Mouse (Mus musculus) stomach, embryonic 16.5 days (tissue): ENCODE data around the gene Prpsap2. TPM values are rescaled to one million over a fixed set of nuclear protein-coding genes. Genes with fewer than 3 reads are reported as not detected.

Source experiments
- ATAC-seq: fragments of 200-750 bp; cut with Nextera tagmentation; 2 replicates; pipeline ENCODE4 v1.8.0; 2017; ENCODE audit warnings: moderate number of reproducible peaks, moderate TSS enrichment; ENCODE audit not compliant: insufficient read depth, low FRiP score
- H3K27ac ChIP-seq: fragments of 300-500 bp; sonication (generic); 2 replicates; pipeline ENCODE4 v1.5.1; 2014; ENCODE audit warnings: low read length
- H3K27me3 ChIP-seq: fragments of 300-500 bp; sonication (generic); 2 replicates; pipeline ENCODE4 v1.6.1; 2014; ENCODE audit warnings: low read length, control low read depth, mixed read lengths; ENCODE audit not compliant: control insufficient read depth, insufficient read depth
- H3K36me3 ChIP-seq: fragments of 300-500 bp; sonication (generic); 2 replicates; pipeline ENCODE4 v1.6.1; 2014; ENCODE audit warnings: low read length; ENCODE audit not compliant: control insufficient read depth, insufficient read depth
- H3K4me1 ChIP-seq: fragments of 300-500 bp; sonication (generic); 2 replicates; pipeline ENCODE4 v1.6.1; 2014; ENCODE audit warnings: low read length, control low read depth, mixed read lengths; ENCODE audit not compliant: control insufficient read depth, insufficient read depth
- H3K4me2 ChIP-seq: fragments of 300-500 bp; sonication (generic); 2 replicates; pipeline ENCODE4 v1.6.1; 2014; ENCODE audit warnings: low read depth, low read length, mixed read lengths
- H3K4me3 ChIP-seq: fragments of 300-500 bp; sonication (generic); replicated peaks from 2 replicates; pipeline ENCODE4 v1.5.1; 2014; ENCODE audit warnings: mild to moderate bottlenecking, low read length
- H3K9ac ChIP-seq: fragments of 300-500 bp; sonication (generic); 2 replicates; pipeline ENCODE4 v1.6.1; 2014; ENCODE audit warnings: low read length
- H3K9me3 ChIP-seq: fragments of 300-500 bp; sonication (generic); replicated peaks from 2 replicates; pipeline ENCODE4 v1.6.1; 2016; ENCODE audit warnings: low read length, control low read depth; ENCODE audit not compliant: control insufficient read depth
- WGBS: fragments of 180-500 bp; shearing (Covaris S2); extraction: QIAGEN DNeasy Blood & Tissue Kit; methylation state at CpG from one replicate; pipeline ENCODE4 v1.1.7; 2014; 5-methylcytosine and 5-hydroxymethylcytosine counted together
- polyA plus RNA-seq: library from polyadenylated mRNA; unstranded; fragments of >200 nt; fragmentation: Nextera tagmentation; extraction: Ambion mirVana; gene quantifications from 2 replicates; pipeline ENCODE4 v1.2.1, GENCODE M21; 2015

Prpsap2 gene
- polyA plus RNA-seq, 1 experiment from 2014 or later, result 26.8 TPM

DNA sequence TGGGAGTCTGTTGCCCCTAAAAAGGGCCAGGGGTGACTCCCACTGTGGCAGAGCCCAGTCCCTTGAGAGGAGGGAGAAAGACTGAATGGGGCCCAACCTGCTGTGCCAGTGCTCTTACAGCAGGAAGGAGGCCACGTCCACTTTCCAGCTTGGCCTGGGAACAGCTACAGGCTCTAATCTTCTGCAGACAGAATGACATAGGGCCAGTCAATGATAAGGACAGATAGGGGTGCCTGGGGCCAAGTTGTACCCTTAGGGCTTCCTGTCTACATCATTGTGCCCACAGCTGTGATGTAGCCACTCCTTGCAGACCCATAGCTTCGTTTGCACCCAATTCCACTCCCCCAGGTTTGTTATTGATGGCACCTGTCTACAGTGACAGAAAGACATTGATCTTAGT lies 75.7 kb downstream of the Prpsap2 start:
- Histone ChIP-seq H3K4me1 (peaks cover 15% of the 10 kb centered on the region; the same call in 1 of the 2 replicates), H3K9me3 (no peaks in the 10 kb centered on the region), H3K27ac (0 out of 2 replicates have a peak overlapping the region, but pooled peaks have one; percentile 3), H3K27me3 (peaks cover 14% of the 10 kb centered on the region; the same call in 1 of the 2 replicates), H3K4me3 (peak overlapping the region; percentile 54; the same call in 1 of the 2 replicates), H3K36me3 (no peaks in the 10 kb centered on the region), H3K9ac (no peak overlapping the region), H3K4me2 (peak overlapping the region; percentile 67; the same call in 1 of the 2 replicates)
- WGBS, result 40% methylated on average over 2 of the region's 2 CpGs
- ATAC-seq, result no peak

GRCm38 (mm10) chr11:61685119-61685725 lies 76.7 kb downstream of the Prpsap2 start:
- ATAC-seq, result no peak
- Histone ChIP-seq H3K36me3 (no peaks in the 10 kb centered on the region), H3K27ac (no peak overlapping the region), H3K27me3 (peaks cover 14% of the 10 kb centered on the region; the same call in 1 of the 2 replicates), H3K4me2 (peak overlapping the region; percentile 67), H3K9me3 (no peaks in the 10 kb centered on the region), H3K4me3 (peak overlapping the region; percentile 54), H3K4me1 (peaks cover 15% of the 10 kb centered on the region; the same call in 1 of the 2 replicates), H3K9ac (peak overlapping the region; percentile 68)
- WGBS, result 66% methylated on average over 8 of the region's 8 CpGs

GRCm38 (mm10) chr11:61683907-61684731 lies 77.8 kb downstream of the Prpsap2 start, which contains the start of gene Fam83g:
Fam83g (plus strand) TSS chr11:61684091.
- no peaks in the 10 kb centered on the region for H3K36me3 ChIP-seq
- WGBS, result 3% methylated on average over 76 of the region's 76 CpGs
- no peaks in the 10 kb centered on the region for H3K9me3 ChIP-seq
- H3K9ac ChIP-seq, result peak within 1 kb of the TSS; percentile 68
- H3K4me3 ChIP-seq, result peak within 1 kb of the TSS; percentile 54
- H3K4me1 ChIP-seq, result peaks cover 15% of the 10 kb centered on the region; the same call in 1 of the 2 replicates
- H3K27me3 ChIP-seq, result peaks cover 14% of the 10 kb centered on the region; the same call in 1 of the 2 replicates
- H3K27ac ChIP-seq, result 0 out of 2 replicates have a peak within 1 kb of the TSS, but pooled peaks have one; percentile 58
- ATAC-seq, result peak; percentile 86
- peak within 1 kb of the TSS; percentile 67 for H3K4me2 ChIP-seq

Other genes with a start within 250 kb of the Prpsap2 start
- 20.7 and 20.9 TPM in 2 replicates for gene Epn2, start 182.4 kb downstream of the Prpsap2 start, polyA plus RNA-seq
- gene Grap, start 108.8 kb downstream of the Prpsap2 start, polyA plus RNA-seq, result 8.6 and 9.2 TPM in 2 replicates
- 6.1 and 6.6 TPM in 2 replicates for gene Fam83g, start 78.0 kb downstream of the Prpsap2 start, polyA plus RNA-seq
- not detected in 2 replicates for gene Slc5a10, start 41.3 kb downstream of the Prpsap2 start, polyA plus RNA-seq
- gene Ulk2, start 93.0 kb upstream of the Prpsap2 start, polyA plus RNA-seq, result 8.2 and 8.9 TPM in 2 replicates
- 12.2 and 14.1 TPM in 2 replicates for gene Akap10, start 168.2 kb upstream of the Prpsap2 start, polyA plus RNA-seq
- gene Specc1, start 194.7 kb upstream of the Prpsap2 start, polyA plus RNA-seq, result 7.6 and 7.7 TPM in 2 replicates